Mouse (Mus musculus) CH12F3 (cell line): ENCODE measurements around the gene Krt16.

Source experiments
- in situ Hi-C: fragments of 300-500 bp; cut with MboI; formaldehyde crosslinking; loops from 2 replicates; pipeline ENCODE4 v1.14.3; 2020; ENCODE audit warnings: low sequenced_read_pairs

Krt16 gene

DNA sequence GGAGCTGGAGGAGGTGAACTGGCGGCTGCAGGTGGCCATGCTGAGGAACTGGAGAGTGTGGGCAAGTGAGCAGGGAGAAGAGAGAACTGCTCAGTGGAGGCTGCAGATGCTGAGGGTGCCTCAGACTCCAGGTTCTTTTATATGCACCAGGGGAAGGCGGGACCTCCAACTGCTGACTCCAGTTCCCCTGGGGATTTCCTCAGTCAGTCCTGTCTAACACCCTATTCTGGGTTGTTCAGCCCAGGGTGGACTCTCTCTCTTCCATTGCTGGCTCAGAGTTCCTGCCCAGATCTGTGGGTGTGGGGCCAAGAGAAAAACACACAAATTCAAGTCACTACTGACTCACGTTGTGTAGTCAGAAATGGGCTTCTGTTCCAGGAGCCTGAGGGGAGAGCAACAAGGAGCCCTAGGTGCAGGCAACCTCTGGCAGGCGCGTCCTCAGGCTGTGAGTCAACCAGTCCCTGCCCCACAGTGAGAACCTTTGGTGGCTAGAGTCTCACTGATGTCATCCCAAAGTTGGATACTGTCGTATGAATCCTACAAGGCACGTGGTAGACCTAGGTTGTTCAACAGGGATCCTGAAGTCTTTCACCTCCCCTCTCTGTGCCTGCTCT lies at the start of gene Krt16:
Krt16 (minus strand) TSS at position 51 of the 614 bp plus-strand sequence.
- in situ Hi-C loops, result no loop called here

- in situ Hi-C loops, result loop anchor here (10.0 to 25.0 kb wide), 2 partner anchors 110 to 833 kb away; partner anchors contain the start of gene Krt9
These were observed 49.1 kb upstream of the Krt16 start for GRCm38 (mm10) chr11:100297801-100298200.

DNA sequence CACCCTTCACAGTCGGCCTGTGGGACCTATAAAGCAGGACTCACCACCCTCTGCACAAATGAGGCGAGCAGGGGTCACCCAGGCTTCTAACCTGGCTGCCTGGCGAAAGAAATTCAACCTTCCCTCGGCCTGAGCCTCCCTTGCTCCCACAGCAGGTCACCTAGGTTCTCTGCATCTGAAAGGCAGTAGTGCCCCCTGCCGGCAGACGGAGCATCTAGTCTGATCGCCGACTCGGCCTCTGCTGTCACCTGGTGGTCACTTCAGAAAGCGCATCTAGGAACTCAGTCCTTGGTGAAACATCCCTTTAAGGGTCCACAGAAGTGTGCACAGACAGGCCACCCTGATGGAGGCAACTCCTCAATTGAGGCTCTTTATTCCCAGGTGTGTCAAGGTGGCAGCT lies 46.6 kb upstream of the Krt16 start:
- in situ Hi-C loops, result loop anchor here (10.0 to 25.0 kb wide), 2 partner anchors 108 to 831 kb away; partner anchors contain the start of gene Krt9

GRCm38 (mm10) chr11:100292884-100293283 lies 44.2 kb upstream of the Krt16 start:
- in situ Hi-C loops, result loop anchor here (10.0 to 25.0 kb wide), 2 partner anchors 106 to 828 kb away; partner anchors contain the start of gene Krt9

DNA sequence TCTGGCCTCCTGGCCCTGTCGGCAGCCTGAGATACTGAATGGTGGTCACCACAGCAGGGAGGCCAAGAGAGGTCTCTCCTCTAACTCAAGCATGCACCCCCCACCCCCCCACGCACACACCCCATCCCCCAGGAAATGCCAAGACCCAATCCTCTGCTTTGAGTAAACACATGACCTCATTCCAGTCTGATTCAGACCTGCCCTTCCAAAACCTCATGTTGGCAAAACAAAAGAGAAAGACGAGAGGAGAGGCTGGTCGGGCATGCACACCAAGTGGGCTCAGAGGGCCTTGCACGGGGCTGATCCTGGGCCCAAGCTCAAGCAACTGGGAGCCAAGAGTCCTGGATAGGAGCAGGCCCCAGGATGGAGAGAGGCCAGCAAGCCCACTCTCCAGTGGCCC lies 41.5 kb upstream of the Krt16 start:
- in situ Hi-C loops, result loop anchor here (10.0 to 25.0 kb wide), 2 partner anchors 103 to 825 kb away; partner anchors contain the start of gene Krt9

GRCm38 (mm10) chr11:100288942-100289341 lies 40.2 kb upstream of the Krt16 start:
- in situ Hi-C loops, result loop anchor here (25.0 kb wide), 1 partner anchor 102 kb away; the partner anchor contains the start of gene Krt9

- in situ Hi-C loops, result loop anchor here (25.0 kb wide), 1 partner anchor 100 kb away; the partner anchor contains the start of gene Krt9
These were observed 38.3 kb upstream of the Krt16 start for GRCm38 (mm10) chr11:100287024-100287423.

DNA sequence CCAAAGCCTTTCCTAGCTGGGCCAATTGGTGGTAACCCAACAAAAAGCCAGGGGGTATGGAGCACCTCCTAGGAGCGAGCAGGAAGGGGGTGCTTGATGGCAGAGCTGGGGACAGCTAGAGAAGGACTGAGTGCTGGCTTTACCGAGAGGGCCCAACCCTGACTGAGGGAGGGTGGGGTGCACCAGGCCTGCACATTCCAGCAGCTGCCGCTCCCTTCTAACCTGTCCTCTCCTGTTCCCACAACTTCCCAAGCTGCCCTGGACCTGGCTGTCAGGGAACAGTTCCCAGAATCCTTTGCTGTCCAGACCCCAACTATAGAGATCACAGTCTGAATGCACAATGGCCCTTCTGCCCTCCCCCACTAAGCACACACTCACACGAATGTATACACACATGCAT lies 36.3 kb upstream of the Krt16 start:
- in situ Hi-C loops, result loop anchor here (25.0 kb wide), 1 partner anchor 98 kb away; the partner anchor contains the start of gene Krt9

DNA sequence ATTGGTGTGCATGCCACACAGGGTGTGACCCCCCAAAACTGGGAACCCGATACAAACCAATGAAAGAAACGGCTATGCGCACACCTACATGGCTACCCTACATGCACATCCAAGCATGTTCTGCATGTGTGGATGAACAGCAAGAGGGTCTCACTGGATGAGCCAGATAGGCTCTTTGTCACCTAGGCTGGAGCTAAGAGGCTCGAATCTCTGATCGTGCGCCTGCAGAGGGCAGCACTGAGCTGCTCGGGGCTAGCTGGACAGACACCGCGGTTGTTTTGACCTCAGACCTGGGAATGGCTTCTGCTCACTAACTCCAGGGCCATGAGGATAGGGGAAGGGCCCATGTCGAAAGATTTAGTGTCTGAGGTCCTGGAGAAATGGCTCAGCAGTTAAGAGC lies 33.8 kb upstream of the Krt16 start:
- in situ Hi-C loops, result loop anchor here (25.0 kb wide), 1 partner anchor 95 kb away; the partner anchor contains the start of gene Krt9

DNA sequence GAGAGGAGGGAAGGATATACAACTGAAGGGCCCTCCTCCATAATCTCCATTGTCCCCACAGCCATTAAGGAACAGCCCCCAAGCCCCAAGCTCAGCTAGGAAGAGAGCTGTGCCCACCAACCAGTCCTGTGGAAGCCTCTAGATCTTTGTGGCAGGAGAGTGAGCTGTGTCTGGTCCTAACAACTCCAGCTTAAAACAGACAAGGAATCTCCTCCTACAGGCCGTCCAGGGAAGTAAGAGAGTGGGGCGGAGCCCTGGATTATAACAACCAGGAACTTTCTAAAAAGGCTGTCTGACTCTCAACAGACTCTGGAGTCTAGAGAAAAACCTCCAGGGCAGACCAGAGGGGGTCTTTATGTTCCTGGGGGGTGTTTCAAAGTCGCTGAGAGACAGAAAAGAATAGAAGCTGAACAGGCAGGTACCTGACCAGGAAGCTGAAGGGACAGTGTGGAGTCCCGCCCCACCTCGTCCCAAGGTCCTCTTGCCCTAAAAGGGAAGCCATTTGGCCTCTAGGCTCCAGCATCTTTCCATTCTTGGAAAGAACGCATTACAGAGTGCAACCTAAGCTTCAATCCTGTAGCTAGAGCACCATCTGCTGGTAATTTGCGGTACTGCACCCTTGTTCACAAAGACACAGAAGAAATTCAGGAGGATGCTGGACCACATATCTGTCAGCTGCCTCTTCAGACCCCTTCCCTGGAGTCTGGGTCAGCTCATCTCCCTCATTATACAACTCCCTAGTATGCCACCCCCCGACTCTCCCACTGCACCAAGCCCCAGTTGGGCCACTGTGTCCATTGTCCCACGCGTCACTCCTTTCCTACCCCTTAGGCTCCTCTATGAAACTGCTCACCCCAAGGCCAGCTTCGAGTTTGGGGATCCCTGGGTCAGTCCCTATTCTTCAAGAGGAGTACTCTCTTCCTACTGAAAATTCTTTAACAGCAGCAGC lies 33.2 kb upstream of the Krt16 start:
- in situ Hi-C loops, result loop anchor here (25.0 kb wide), 1 partner anchor 95 kb away; the partner anchor contains the start of gene Krt9

- in situ Hi-C loops, result loop anchor here (25.0 kb wide), 1 partner anchor 91 kb away; the partner anchor contains the start of gene Krt9
These were observed 30.1 kb upstream of the Krt16 start for GRCm38 (mm10) chr11:100278759-100279158.

GRCm38 (mm10) chr11:100277726-100278480 lies 29.2 kb upstream of the Krt16 start:
- in situ Hi-C loops, result loop anchor here (25.0 kb wide), 1 partner anchor 91 kb away; the partner anchor contains the start of gene Krt9

GRCm38 (mm10) chr11:100275466-100275865 lies 26.8 kb upstream of the Krt16 start:
- in situ Hi-C loops, result loop anchor here (25.0 kb wide), 1 partner anchor 88 kb away; the partner anchor contains the start of gene Krt9

GRCm38 (mm10) chr11:100274719-100275118 lies 26.0 kb upstream of the Krt16 start:
- in situ Hi-C loops, result loop anchor here (25.0 kb wide), 1 partner anchor 87 kb away; the partner anchor contains the start of gene Krt9

- in situ Hi-C loops, result no loop called here
These were observed 23.2 kb upstream of the Krt16 start for GRCm38 (mm10) chr11:100271878-100272277.

GRCm38 (mm10) chr11:100269821-100270332 lies 21.2 kb upstream of the Krt16 start, which contains the start of gene Krt42:
TSS of gene Krt42 (minus strand) at chr11:100269871.
- in situ Hi-C loops, result no loop called here

DNA sequence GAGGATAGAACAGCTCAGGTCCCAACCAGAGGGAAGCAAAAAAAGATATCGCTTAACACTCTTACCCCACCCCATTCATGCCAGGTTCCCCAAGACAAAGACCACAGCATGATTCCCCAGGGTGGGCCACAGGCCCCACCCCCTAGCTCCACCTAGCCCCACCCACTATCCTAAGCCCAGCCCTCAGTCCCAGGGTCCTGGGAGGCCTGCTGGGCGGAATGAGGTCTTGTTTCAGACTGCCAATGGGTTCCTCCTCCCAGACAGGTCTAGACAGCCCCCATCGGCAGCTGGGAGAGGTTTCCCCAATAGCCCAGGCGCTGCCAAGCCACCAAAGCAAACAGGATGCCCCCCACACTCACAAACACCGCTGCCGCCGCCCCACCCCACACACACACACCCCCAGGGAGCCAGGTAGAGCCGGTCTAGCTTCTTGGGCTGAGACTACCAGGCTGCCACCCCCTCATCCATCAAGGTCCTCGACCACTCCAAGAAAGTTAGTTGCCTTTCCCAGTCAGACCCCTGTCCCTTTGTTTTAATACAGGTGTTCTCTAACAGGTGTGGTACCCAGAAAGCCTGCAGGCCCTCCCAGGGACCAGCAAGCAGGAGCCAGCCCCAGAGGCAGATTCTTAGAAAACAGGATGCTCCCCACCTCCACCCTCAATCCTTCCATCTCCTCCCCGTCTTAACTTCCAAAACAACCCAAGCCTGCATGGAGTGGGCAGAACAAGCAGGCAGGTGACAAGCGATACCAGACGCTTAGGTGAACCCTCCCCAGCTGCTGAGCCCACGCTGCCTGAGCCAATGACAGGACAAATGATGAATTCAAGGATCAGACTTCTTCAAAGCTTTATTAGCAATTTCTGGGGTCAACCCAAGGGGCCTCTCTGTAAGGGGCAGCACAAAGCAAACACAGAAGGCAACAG lies 13.6 kb upstream of the Krt16 start:
- in situ Hi-C loops, result no loop called here

DNA sequence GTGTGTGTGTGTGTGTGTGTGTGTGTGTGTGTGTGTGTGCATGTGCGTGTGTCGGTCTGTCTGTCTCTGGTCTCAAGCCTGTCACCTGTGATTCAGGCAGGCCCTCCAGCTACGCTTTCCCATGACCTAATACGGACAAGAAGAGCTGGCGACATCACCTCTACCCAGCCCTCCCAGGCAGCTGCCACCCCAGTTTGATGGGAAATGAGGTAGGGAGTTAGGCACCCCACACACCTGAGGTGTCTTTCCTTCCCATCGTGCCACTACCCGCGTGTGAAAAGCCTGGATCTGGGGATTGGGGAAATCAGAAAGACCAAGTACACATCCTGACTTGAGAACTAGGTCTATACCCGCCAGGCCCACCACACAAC lies 12.5 kb upstream of the Krt16 start:
- in situ Hi-C loops, result no loop called here
